Mouse (Mus musculus) testis, postnatal 10 days (tissue): ENCODE results near the gene Lrrc4.

ENCODE experiments used
- DNase-seq: peaks from one replicate; pipeline ENCODE4 v3.0.0; 2021; ENCODE audit warnings: low spot score

The Lrrc4 gene

DNA sequence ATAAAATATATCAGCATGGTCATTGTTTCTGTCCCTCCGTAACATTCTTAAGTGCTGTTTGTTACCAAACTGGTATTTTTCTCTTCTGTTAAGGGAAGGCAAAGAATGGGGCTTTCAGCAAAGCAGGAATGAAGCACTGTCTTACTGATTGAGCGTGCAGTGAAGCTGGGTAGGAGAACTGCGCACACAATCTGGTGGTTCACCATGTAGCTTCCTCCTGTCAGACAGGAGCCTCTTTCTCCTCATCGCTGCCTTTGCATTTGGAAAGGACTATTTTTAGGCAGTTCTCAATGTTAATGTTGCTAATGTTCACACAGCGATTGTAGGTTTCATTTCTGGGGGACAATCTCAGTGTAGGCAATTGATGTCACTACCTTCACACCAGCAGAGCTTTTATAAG is 162.3 kb downstream of the Lrrc4 start:
- DNase-seq = no peak

DNA sequence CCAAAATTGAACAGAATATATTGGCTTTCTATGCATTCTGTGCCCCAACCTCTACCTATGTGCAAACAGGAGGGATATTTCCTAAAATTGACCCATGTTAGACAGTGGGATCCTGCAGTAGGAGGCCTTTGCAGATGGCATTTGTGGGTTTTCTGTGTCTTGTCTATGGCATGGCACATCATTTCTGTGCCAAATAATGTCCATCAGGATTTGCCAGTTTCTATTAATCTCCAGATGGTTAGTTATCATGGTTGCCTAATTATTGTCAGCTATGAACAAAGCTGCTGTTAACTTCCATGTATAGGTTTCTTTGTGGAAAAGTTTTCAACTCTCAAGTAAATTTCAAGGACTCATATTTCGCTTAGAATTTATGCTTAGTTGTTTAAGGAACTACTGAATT is 164.0 kb downstream of the Lrrc4 start:
- no peak for DNase-seq

DNA sequence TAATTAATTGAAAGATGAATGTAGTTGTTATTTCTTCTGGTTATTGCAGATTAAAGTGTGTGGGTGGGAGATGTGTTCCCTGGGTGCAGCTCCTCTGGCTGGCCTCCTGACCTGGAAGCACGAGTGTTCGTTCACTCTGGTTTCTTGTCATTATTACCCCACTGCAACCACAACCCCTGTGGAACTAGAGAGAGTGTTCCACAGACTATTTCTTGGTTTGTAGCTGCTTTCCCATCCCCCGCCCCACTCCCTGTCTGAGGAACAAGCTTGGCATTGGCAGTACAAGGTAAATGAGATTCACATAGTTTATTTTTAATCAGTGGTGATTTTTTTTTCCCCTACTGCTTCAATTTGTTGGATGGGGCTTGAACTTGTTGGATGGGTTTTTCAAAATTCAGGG is 166.8 kb downstream of the Lrrc4 start:
- DNase-seq = no peak

DNA sequence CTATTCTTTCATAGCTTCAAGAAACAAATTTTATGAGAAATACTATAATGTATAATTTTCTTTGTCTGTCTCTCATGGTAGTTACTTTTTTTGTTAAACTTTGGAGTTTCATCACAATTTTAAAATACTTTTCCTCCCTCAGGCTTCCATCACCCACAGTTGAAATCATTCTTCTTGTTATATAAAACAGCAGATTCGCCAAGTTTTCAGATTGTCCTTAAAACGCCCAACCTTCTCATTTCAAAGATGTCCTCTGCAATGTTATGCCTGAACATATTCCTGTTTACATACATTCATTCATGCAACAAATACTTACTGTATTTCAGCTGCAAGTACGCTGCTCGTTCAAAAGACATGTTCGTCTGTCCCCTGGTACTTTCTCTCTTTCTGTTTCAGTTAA is 167.9 kb downstream of the Lrrc4 start:
- no peak for DNase-seq

DNA sequence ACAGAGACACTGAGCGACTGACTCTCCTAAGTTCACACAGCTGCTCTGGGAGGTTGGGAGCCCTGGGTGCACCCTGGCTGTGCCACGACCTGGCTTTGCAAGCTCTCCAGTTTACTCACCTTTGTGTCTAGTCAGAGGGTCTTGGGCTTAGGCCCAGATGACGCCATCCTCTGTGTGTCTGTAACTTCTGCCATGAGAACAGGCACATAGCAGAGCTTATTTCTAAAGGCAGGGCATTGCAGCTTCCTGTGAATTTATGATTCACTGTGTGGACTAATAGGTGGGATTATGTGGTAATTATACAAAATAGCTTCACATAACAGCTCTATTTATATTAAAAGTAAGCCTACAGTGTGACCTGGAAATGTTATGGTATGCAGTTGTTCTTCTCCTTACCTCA is 168.5 kb downstream of the Lrrc4 start:
- no peak for DNase-seq

DNA sequence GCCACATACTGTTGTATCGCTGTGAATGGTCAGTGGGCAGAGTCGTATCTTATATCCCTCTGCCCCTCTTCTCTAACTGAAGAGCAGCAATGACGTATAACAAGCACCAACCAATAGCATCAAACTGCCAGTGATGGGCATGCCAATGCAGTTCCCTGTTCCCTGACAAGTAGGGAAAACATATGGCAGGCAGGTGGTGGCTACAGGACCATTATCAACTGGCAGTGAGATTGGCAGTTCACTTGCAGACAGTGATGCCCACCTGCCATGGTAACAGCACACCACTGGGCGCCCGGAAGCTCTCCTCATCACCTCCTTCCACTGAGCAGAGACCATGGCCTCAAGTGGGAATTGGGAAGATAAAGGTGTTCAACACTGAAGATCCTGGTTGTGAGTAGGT is 175.0 kb downstream of the Lrrc4 start:
- no peak for DNase-seq

DNA sequence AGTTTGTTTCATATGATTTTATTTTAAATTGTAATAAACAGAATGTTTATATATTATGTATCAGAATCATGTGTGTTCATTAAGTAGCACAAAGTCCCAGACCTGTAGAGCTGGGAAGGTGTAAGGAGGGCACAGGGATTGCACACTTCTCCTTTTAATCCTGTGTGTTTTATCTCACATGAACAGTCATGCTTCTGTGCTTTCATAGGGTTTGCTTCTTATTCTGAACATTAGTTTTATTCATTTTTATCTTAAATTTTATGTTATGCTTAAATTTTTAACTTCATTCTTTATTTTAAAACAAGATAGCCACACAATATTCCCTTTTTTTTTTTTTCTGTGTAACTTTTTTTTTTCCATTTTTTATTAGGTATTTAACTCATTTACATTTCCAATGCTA is 186.3 kb downstream of the Lrrc4 start:
- no peak for DNase-seq

DNA sequence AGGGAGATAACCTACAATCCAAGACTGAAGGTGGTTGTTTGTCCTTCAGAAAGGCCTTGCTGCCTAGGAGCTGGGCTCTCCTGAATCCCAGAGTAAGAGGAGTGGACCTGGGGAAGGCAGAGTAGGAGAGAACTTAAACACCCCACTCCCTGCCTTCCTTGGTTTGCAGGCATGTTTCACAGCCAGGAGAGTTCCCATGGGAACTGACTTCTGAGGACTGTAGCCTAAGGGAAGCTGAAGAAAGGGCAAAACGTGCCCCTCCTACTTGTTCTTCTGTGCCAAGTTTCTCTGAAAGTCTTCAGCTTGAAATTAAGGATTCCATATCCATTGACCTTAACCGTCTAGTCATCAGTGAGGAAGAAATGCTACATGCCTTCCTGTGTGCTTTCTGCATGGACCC is 188.6 kb downstream of the Lrrc4 start:
- no peak for DNase-seq

DNA sequence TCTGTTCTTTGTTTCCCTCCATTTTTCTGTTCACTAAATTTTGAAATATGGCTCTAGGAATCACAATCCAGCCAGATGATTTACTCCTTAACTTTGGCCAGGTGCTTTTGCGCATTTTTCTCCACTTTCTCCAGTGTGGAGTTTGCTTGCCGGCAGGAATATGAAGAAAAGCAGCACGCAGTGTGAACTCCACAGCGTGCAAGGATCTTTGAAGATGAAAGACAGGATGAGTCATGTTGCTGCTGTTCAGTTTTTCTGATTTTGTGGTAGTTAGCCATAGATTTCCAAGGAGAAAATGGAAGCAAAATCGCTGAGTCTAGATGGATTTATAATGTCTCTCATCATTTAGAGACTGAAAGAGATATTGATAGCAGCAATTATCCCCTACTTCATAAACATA is 191.5 kb downstream of the Lrrc4 start:
- no peak for DNase-seq

DNA sequence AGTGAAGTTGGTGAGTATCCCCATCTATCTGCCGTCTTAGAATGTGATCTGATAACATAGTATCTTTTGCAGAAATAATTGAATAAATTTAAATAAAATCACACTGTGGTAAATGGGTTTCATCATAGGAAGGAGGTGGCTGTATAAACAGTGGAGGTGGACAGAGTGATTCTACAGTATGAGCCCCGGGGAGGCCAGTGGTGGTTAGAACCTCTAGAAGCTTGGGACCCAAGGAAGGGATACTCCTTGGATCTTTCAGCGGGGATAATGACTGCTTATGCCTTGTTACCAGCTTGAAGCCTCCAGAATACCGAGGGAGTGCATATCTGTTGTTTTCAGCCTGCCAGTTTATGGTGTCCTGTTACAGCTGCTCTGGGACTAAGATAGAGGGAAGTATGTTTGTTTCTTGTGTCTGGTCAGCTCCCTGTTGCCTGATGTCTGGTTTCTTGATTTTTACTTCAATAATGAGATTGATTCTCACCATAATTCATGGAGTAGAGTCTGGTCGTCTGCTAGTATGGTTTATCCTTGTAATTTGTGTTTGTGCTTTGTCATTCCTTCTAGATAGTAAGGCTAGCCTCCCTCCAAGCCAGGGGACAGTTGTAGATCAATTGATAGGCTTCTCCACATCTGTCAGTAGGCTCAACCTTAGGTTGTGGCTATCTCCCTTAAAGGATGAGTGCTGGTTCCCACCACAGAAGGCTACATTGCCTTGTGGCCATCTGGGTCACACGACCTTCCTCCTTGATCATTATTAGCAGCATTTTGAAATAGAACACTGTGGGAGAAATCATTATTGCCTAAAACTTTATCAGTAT is 195.8 kb downstream of the Lrrc4 start:
- DNase-seq = no peak

DNA sequence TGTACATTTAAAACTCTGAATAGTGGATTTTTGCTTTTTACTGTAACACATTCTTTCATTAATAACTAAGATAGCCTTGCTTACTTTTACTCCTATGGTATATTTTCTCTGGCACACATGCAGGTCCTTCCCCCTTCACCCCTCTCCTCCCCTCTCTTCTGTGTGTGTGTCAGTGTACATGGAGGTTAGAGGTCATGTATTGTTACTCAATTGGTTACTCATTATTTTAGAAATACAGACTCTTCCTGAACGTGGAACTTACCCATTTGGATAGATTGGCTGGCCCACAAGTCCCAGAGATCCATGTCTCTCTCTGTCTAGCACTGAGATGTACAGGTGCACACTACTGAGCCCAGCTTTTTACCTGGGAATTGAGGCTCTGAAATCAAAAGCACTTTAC is 196.5 kb downstream of the Lrrc4 start:
- no peak for DNase-seq

DNA sequence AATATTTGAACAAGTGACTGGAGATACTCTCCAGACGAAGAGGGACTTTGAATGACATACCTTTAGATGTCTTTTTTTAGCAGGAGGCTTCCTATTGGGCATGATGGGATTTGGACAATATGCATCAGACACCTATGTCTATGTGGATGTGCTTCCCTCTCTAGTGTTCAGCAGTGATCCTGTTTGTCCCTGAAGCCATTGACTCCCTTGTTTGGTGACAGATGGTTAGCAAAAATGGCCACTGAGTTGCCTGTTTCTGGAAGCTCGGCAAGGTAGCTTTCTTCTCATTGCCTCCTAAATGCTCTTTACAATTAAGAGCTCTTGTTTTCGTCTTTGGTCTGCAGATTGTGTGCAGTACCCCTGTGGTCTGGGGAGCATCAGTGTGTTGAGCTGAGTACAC is 197.9 kb downstream of the Lrrc4 start:
- DNase-seq = no peak

DNA sequence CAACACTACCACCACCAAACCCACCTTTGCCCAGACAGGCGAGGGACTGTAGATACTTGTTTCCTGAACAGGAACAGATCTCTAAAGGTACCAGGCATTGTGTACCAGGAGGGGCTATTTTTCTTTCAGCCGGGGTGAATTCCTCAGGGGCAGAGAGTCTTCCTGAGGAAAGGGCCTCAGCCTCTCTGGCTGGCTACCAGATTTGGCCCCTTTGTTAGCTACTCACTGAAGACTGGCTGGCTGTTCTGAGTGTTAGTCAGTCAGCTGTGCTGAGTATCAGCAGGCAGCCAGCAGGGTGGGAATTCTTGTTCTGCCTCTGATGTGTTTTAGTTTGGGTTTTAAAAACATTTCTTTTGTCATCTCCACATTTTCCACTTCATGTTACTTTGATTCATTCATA is 198.4 kb downstream of the Lrrc4 start:
- DNase-seq = no peak

DNA sequence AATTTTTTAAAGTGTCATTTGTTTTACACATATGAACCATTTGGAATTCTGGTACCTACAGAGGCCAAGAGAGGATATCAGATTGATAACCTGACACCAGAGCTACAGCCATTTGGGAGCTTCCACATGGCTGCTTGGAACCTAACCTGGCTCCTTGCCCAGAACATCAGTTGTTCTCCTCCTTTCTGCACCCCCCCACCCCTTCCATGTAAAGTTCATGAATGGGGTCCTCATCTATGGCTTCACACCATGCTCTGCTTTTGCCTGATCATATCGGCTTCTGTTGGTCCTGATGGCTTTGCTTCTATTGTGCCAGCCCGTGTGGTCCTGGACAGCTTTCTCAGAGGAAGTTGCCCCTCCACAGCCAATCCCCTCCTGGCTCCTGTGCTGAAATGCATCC is 200.6 kb downstream of the Lrrc4 start:
- DNase-seq = no peak

DNA sequence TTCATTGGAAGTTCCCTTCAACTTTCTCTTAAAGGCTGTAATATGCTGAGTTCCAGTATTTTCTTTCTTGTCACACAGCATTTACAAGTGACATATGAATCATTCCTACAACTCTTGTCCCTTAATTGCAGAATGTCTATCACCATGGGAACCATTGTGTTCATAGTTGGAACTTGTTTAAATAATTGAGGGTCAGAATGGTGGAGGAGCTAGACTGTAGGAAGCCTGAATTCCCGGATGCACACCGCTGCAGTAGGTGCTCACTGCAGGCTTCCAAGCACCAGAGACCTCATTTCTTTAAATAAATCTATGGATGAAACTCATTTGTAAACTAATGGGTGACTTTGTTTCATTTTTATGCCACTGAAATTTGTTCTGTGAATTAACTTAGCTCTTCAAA is 201.7 kb downstream of the Lrrc4 start:
- DNase-seq = no peak

DNA sequence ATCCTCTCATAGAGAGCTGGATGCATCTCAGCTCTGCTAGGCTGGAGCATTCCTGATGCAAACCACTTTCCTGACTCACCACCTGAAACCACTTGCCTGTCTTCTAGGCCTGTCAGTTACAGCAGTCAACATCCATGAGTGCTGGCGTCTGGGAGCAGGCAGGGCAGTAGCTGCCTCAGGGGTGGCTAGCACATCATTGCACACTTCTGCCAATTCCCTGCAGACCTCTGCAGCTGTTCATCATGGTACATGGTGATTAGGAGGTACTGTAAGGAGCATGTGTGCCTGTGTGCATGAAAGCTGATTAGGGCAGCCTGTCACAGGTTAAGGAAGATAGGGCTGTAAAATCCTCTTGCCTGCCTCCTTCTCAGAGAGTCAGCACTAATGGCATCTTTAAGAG is 203.1 kb downstream of the Lrrc4 start:
- DNase-seq = no peak

DNA sequence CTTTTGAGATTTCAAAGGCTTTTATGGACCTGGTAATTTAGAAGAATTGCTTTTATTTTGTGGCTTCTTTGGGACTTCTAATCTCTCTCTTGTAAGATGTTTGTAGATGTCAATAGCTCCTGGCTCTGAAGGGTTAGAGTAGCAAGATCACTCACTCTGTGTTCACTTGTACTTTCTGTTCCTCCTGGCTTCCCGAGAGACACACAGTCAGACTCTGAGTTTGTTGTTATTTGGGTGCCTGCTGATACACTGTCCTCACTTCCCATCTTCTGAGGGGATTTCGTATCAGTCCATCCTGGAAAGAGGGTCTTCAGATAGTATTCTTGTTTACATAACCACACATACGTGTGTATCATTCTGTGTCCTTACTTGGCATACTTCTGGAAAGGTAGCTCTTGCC is 208.6 kb downstream of the Lrrc4 start:
- DNase-seq = no peak

DNA sequence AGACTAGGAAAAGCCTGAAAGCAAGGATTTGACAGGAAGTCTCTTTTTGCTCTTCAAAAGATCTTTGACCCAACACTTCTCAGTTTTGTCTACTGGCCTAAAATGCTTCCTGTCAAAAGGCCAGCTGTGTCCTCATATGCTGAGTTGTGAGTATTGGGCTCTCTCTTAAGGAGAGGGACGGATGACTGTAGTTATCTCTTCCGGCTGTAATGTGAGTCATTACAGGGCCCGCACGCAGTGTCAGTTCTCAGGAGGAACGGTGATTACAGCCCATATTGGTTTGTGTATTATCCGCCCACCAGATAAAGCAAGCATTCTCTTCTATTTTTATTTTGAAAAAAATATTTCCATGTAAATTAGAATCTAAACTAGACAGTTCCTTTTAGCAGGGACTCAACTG is 209.0 kb downstream of the Lrrc4 start:
- no peak for DNase-seq

DNA sequence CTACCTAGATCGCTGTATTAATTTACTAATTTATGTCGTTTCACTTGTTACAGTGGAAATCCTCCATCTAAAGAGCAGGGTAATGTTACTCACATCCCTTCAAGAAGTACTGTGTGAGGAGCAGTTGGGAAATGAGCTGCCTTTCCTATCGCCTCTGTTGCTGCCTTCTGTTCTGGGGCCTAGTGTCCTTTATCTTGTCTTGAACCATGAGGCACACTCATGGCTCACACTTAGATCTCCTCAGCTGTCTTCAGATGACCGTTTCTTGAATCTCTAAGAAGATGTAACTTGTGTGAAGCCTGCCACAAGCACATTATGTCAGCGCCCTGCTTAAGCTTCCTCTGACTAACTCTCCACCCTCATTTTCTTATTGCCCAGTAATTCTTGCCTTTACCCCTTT is 209.6 kb downstream of the Lrrc4 start:
- DNase-seq = no peak

DNA sequence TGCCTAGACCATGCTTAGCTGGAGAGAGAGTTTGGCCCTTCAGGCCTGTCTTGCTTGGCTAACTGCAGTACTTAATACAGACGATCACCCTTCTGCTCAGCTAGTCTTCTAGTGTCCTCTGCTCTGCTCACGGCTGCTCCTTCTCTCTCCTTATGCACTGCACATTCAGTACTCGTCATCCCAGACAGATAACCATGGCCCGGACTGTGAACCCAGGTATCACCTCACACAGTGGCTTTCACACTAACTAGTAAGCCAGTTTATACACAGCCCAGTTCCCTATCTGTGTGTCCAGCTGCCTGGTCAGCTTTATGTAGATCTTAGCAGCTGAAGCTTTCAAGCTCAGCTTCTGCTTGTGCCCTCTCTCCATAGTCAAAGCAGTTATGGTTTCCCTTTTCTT is 210.1 kb downstream of the Lrrc4 start:
- no peak for DNase-seq

DNA sequence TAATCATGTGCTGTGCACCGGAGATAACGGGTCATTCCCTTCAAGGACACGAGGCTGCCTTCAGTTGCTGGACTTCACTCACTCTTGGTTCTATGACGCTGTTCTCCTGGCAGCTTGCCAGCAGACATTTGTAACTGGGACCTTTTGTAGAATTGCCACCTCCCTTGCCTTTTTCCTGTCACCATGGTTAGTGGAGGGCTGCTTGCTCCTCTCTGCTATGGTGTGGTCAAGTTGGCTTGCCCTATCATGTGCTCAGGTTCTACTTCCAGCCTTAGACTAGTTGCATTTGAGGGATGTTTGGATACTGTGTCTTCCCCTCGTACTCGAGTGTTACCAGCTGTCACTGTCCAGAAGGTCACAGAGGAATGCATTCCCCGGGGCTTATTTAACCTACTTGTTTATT is 212.8 kb downstream of the Lrrc4 start:
- DNase-seq = peak; percentile 76

DNA sequence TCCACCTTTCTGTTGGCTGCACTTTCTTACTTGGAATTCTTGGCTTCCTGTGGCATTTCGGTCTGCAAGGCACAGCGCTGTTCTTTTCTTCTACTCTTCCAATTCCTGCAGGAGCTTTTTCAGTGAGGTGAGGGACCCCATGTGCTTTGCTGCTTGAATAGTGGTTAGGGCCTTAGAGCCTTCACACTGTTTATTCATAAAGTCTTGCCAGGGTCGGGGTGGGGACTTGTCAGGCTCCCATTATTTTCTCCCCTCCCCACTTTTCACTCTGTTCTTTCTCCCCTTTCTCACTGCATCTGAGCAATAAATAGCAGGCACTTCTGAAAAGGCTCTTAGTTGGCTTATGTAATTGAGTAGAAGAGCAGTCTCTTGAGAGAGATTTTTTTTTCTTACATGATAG is 213.2 kb downstream of the Lrrc4 start:
- DNase-seq = no peak

DNA sequence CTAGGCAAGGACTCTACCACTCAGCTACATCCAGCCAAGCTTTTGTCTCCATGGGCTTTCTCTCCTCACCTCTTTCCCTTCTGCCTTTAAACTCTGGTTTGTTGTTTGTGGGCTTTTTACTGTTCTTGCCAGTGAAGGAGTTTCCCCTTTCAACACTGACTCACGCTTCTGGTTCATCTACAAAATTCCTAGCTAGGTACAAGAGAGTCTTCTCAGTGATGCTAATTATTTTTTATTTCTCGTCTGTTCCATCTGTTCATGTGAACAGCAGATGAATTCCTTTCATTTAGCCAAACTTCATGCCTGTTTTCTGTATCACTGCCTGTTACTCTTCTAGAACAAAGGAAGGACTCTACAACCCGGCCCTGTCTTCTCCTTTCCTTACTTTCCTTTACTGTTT is 215.6 kb downstream of the Lrrc4 start:
- no peak for DNase-seq

DNA sequence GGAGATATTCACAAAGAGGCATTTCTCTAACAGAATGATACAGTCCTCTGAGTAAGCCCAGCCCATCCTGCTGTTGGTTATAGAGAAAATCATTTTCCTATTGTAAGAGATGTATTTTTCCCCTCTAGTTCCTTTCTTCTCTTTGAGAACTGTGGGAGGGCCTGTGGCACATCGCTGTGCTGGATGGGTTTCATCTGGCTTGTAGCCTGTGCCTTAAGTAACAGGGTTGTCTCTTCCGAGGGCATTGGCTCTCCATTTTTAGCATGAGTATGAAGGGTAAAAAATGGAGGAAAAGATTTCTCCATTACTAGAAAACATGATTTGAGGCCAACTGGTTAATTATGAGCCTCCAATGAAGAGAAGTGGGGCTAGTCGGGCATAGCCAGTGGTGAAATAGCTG is 216.1 kb downstream of the Lrrc4 start:
- no peak for DNase-seq

DNA sequence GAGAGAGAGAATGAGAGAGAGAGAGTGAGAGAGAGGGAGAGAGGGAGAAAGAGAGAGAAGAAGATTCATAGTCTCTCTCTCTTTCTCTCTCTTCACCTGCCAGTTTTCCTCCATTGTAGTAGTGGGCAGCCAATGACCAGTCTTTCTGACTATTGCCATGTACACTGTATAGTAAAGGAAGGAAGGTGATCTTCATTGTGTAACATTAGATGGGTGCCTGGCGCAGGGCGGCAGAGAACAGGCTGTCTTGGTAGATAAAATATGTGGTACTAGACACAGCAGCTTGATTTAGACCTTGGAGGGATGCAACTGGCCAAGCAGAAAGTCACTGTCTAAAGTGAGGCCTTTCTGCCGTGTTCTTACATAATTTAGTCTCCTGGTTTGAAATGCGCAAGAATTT is 216.7 kb downstream of the Lrrc4 start:
- DNase-seq = no peak
